Mouse (Mus musculus): ENCODE measurements around the gene Glmp. TPM values are rescaled to one million over a fixed set of nuclear protein-coding genes. Genes with fewer than 3 reads are reported as not detected.
"Not testable (repeated sequence)": the region's sequence is repeated elsewhere in the genome, so short reads cannot be mapped to it uniquely, and the experiment has no call there.

Glmp gene
- total and polyA plus RNA-seq, 3 experiments, result 42.7 to 163 (median 75.6) TPM

- TF ChIP-seq CTCF (conservative IDR thresholded peaks at IDR 0.05 in 1 of 2, IDR thresholded peaks at IDR 0.05 in 1 of 2; ENCODE audit: low read depth in 2 of 2, low read length in 2 of 2), result peak; percentile 33 to 84; a peak in 3 of 4 replicates
- TF ChIP-seq RAD21 (IDR thresholded peaks at IDR 0.05; ENCODE audit: low read depth, low read length), result peak; percentile 16
- no peak for TF ChIP-seq HCFC1 (IDR thresholded peaks at IDR 0.05; ENCODE audit: low read depth, low read length)
- TF ChIP-seq SMC3 (IDR thresholded peaks at IDR 0.05; ENCODE audit: low read depth, low read length), result peak; percentile 28
- TF ChIP-seq ZMIZ1 (IDR thresholded peaks at IDR 0.05; ENCODE audit: low read depth, low read length), result no peak
- TF ChIP-seq MAX (IDR thresholded peaks at IDR 0.05; ENCODE audit: low read length), result no peak
- no peak for TF ChIP-seq PAX5 (IDR thresholded peaks at IDR 0.05; ENCODE audit: low read length)
- Histone ChIP-seq H3K4me3 (replicated peaks in 1 of 3; ENCODE audit: low read depth in 2 of 3, low read length in 2 of 3, poor library complexity in 1 of 3) (no peak overlapping the region), H3K27me3 (replicated peaks) (no peaks in the 10 kb centered on the region), H3K79me2 (replicated peaks; ENCODE audit: control insufficient read depth, extremely low read depth, insufficient read depth, poor library complexity, severe bottlenecking) (no peaks in the 10 kb centered on the region), H3K36me3 (replicated peaks in 1 of 2; ENCODE audit: control insufficient read depth in 1 of 2, insufficient read depth in 1 of 2, low read length in 1 of 2) (peaks cover 0 to 33% of the 10 kb centered on the region in 2 experiments), H3K9me3 (replicated peaks; ENCODE audit: low read length) (no peaks in the 10 kb centered on the region), H3K9ac (ENCODE audit: insufficient read depth, low read depth) (no peak overlapping the region), H3K4me2 (ENCODE audit: insufficient read depth, low read depth, poor library complexity, severe bottlenecking) (no peak overlapping the region), H3K4me1 (ENCODE audit: control insufficient read depth in 1 of 2, insufficient read depth in 2 of 2) (peaks cover 0 to 29% of the 10 kb centered on the region in 2 experiments; a peak in 2 of 4 replicates), H3K27ac (ENCODE audit: insufficient read depth, low read depth) (no peak overlapping the region)
- dilution Hi-C loops (cut with MboI; ENCODE audit: extremely low pct_ligation_motif_present, extremely low pct_unique_long_range_greater_than_20kb, low sequenced_read_pairs) (no loop called here), in situ Hi-C loops (cut with MboI; ENCODE audit: low pct_ligation_motif_present, low pct_unique_long_range_greater_than_20kb, low sequenced_read_pairs) (no loop called here)
- DNase-seq (ENCODE audit: extremely low read depth), result peak; percentile 37
Measured at GRCm38 (mm10) chr3:88291970-88292369, 32.9 kb upstream of the Glmp start.

GRCm38 (mm10) chr3:88295272-88295671 lies 29.6 kb upstream of the Glmp start:
- 0 out of 2 replicates have a peak, but pooled peaks have one; percentile 16 for TF ChIP-seq EP300 (IDR thresholded peaks at IDR 0.05; ENCODE audit: low read length)

GRCm38 (mm10) chr3:88296110-88296560 lies 28.7 kb upstream of the Glmp start:
- Histone ChIP-seq H3K27me3 (replicated peaks) (no peaks in the 10 kb centered on the region), H3K4me2 (ENCODE audit: insufficient read depth, low read depth, poor library complexity, severe bottlenecking) (peak overlapping the region; percentile 100), H3K9me3 (replicated peaks; ENCODE audit: low read length) (no peaks in the 10 kb centered on the region), H3K4me1 (ENCODE audit: control insufficient read depth in 1 of 2, insufficient read depth in 2 of 2) (peaks cover 0 to 30% of the 10 kb centered on the region in 2 experiments; a peak in 3 of 4 replicates), H3K79me2 (replicated peaks; ENCODE audit: control insufficient read depth, extremely low read depth, insufficient read depth, poor library complexity, severe bottlenecking) (peaks cover 41% of the 10 kb centered on the region), H3K4me3 (replicated peaks in 1 of 3; ENCODE audit: low read depth in 2 of 3, low read length in 2 of 3, poor library complexity in 1 of 3) (peak overlapping the region; percentile 52 to 98 (median 67)), H3K27ac (ENCODE audit: insufficient read depth, low read depth) (peak overlapping the region; percentile 51; the same call in 1 of the 2 replicates), H3K9ac (ENCODE audit: insufficient read depth, low read depth) (peak overlapping the region; percentile 86), H3K36me3 (replicated peaks in 1 of 2; ENCODE audit: control insufficient read depth in 1 of 2, insufficient read depth in 1 of 2, low read length in 1 of 2) (peaks cover 19 to 38% of the 10 kb centered on the region in 2 experiments)
- dilution Hi-C loops (cut with MboI; ENCODE audit: extremely low pct_ligation_motif_present, extremely low pct_unique_long_range_greater_than_20kb, low sequenced_read_pairs), result no loop called here
- peak; percentile 55 for DNase-seq (ENCODE audit: extremely low read depth)
- in situ Hi-C loops (cut with MboI; ENCODE audit: low pct_ligation_motif_present, low pct_unique_long_range_greater_than_20kb, low sequenced_read_pairs), result loop anchor here (5.0 kb wide), 1 partner anchor 36 kb away; no protein-coding TSS in a partner anchor
- TF ChIP-seq MYC (IDR thresholded peaks at IDR 0.05; ENCODE audit: low read depth, low read length) (peak; percentile 99), IRF4 (IDR thresholded peaks at IDR 0.05; ENCODE audit: low read depth, low read length) (no peak; the same call in 1 of the 2 replicates), TBP (conservative IDR thresholded peaks at IDR 0.05; ENCODE audit: low read depth, low read length) (peak; percentile 92; the same call in 1 of the 2 replicates), POLR2AphosphoS2 (IDR thresholded peaks at IDR 0.05; ENCODE audit: low read depth, low read length) (peak; percentile 48; the same call in 1 of the 2 replicates), MEF2A (IDR thresholded peaks at IDR 0.05; ENCODE audit: borderline replicate concordance, low read depth, low read length) (peak; percentile 8; the same call in 1 of the 2 replicates), USF2 (conservative IDR thresholded peaks at IDR 0.05; ENCODE audit: low read depth, low read length) (0 out of 2 replicates have a peak, but pooled peaks have one; percentile 8), ZNF384 (IDR thresholded peaks at IDR 0.05; ENCODE audit: low read depth, low read length) (0 out of 2 replicates have a peak, but pooled peaks have one; percentile 38), BHLHE40 (IDR thresholded peaks at IDR 0.05; ENCODE audit: low read depth, low read length) (peak; percentile 34; the same call in 1 of the 2 replicates), USF1 (IDR thresholded peaks at IDR 0.05; ENCODE audit: low read depth, low read length) (peak; percentile 18; the same call in 1 of the 2 replicates), ETS1 (conservative IDR thresholded peaks at IDR 0.05; ENCODE audit: low read depth, low read length) (peak; percentile 44; the same call in 1 of the 2 replicates), MAZ (IDR thresholded peaks at IDR 0.05; ENCODE audit: low read depth, low read length) (no peak), SIN3A (IDR thresholded peaks at IDR 0.05; ENCODE audit: low read length) (peak; percentile 77; the same call in 1 of the 2 replicates), EP300 (IDR thresholded peaks at IDR 0.05; ENCODE audit: low read length) (no peak), CHD2 (IDR thresholded peaks at IDR 0.05; ENCODE audit: low read length) (peak; percentile 69), TCF12 (IDR thresholded peaks at IDR 0.05; ENCODE audit: low read depth, low read length) (peak; percentile 11; the same call in 1 of the 2 replicates), NRF1 (IDR thresholded peaks at IDR 0.05; ENCODE audit: low read depth, low read length) (no peak), MAX (IDR thresholded peaks at IDR 0.05; ENCODE audit: low read length) (peak; percentile 95), ZMIZ1 (IDR thresholded peaks at IDR 0.05; ENCODE audit: low read depth, low read length) (peak; percentile 97), E2F4 (IDR thresholded peaks at IDR 0.05; ENCODE audit: insufficient replicate concordance, low read depth, low read length) (no peak)

More at GRCm38 (mm10) chr3:88295272-88295671, 29.6 kb upstream of the Glmp start:
- Histone ChIP-seq H3K9ac (ENCODE audit: insufficient read depth, low read depth) (peak overlapping the region; percentile 86; the same call in 1 of the 2 replicates), H3K4me1 (ENCODE audit: control insufficient read depth in 1 of 2, insufficient read depth in 2 of 2) (peaks cover 0 to 34% of the 10 kb centered on the region in 2 experiments; a peak in 3 of 4 replicates), H3K4me3 (replicated peaks in 1 of 3; ENCODE audit: low read depth in 2 of 3, low read length in 2 of 3, poor library complexity in 1 of 3) (peak overlapping the region in 1 of 3 experiments; percentile 98), H3K4me2 (ENCODE audit: insufficient read depth, low read depth, poor library complexity, severe bottlenecking) (peak overlapping the region; percentile 100), H3K36me3 (replicated peaks in 1 of 2; ENCODE audit: control insufficient read depth in 1 of 2, insufficient read depth in 1 of 2, low read length in 1 of 2) (peaks cover 10 to 32% of the 10 kb centered on the region in 2 experiments), H3K79me2 (replicated peaks; ENCODE audit: control insufficient read depth, extremely low read depth, insufficient read depth, poor library complexity, severe bottlenecking) (peaks cover 33% of the 10 kb centered on the region)
- H3K27ac ChIP-seq (ENCODE audit: insufficient read depth, low read depth); H3K9me3 ChIP-seq (replicated peaks; ENCODE audit: low read length); dilution Hi-C loops (cut with MboI; ENCODE audit: extremely low pct_ligation_motif_present, extremely low pct_unique_long_range_greater_than_20kb, low sequenced_read_pairs); H3K27me3 ChIP-seq (replicated peaks); DNase-seq (ENCODE audit: extremely low read depth): not testable (repeated sequence)
- in situ Hi-C loops (cut with MboI; ENCODE audit: low pct_ligation_motif_present, low pct_unique_long_range_greater_than_20kb, low sequenced_read_pairs), result loop anchor here (5.0 kb wide), 1 partner anchor 37 kb away; no protein-coding TSS in a partner anchor
